Mouse (Mus musculus) thymus, postnatal 14 days (tissue): ENCODE data around the gene Camta2.

Experiments
- DNase-seq: peaks from one replicate; pipeline ENCODE4 v3.0.0; 2021

The Camta2 gene

GRCm38 (mm10) chr11:70646259-70646555 is 41.7 kb downstream of the Camta2 start:
- DNase-seq: no peak

GRCm38 (mm10) chr11:70645461-70646258 is 42.2 kb downstream of the Camta2 start:
- DNase-seq: no peak

- DNase-seq: no peak
These were observed 43.3 kb downstream of the Camta2 start for GRCm38 (mm10) chr11:70644564-70645103.

- DNase-seq: no peak
These were observed 44.9 kb downstream of the Camta2 start for GRCm38 (mm10) chr11:70643051-70643450.

GRCm38 (mm10) chr11:70641241-70641640 is 46.7 kb downstream of the Camta2 start:
- no peak for DNase-seq

- no peak for DNase-seq
These were observed 47.9 kb downstream of the Camta2 start for GRCm38 (mm10) chr11:70639976-70640375.

GRCm38 (mm10) chr11:70638714-70639278 is 49.1 kb downstream of the Camta2 start, which contains the start of gene Gp1ba:
Gp1ba (plus strand) TSS chr11:70639122.
- no peak for DNase-seq

- DNase-seq: no peak
These were observed 49.6 kb downstream of the Camta2 start for GRCm38 (mm10) chr11:70638293-70638692.

- no peak for DNase-seq
These were observed 50.1 kb downstream of the Camta2 start for GRCm38 (mm10) chr11:70637764-70638163.

GRCm38 (mm10) chr11:70635601-70636000 is 52.3 kb downstream of the Camta2 start:
- no peak for DNase-seq

GRCm38 (mm10) chr11:70630129-70630528 is 57.8 kb downstream of the Camta2 start:
- DNase-seq: no peak

- DNase-seq: peak; percentile 61
These were observed 58.3 kb downstream of the Camta2 start for GRCm38 (mm10) chr11:70629557-70629956.

GRCm38 (mm10) chr11:70628431-70628830 is 59.5 kb downstream of the Camta2 start:
- DNase-seq: no peak

- DNase-seq: no peak
These were observed 61.0 kb downstream of the Camta2 start for GRCm38 (mm10) chr11:70626877-70627276.

- DNase-seq: peak; percentile 70
These were observed 62.4 kb downstream of the Camta2 start for GRCm38 (mm10) chr11:70625473-70625872.

- no peak for DNase-seq
These were observed 64.7 kb downstream of the Camta2 start for GRCm38 (mm10) chr11:70623053-70623742.

- DNase-seq: no peak
These were observed 65.7 kb downstream of the Camta2 start for GRCm38 (mm10) chr11:70621972-70622814.
